Mouse (Mus musculus) urinary bladder, postnatal 10 days (tissue): ENCODE results near the gene Olfr591.
"Not testable (repeated sequence)": the region's sequence is repeated elsewhere in the genome, so short reads cannot be mapped to it uniquely, and the experiment has no call there.

Experiments used
- DNase-seq: peaks from one replicate; pipeline ENCODE4 v3.0.0; 2022; ENCODE audit warnings: low spot score

Gene Olfr591

DNA sequence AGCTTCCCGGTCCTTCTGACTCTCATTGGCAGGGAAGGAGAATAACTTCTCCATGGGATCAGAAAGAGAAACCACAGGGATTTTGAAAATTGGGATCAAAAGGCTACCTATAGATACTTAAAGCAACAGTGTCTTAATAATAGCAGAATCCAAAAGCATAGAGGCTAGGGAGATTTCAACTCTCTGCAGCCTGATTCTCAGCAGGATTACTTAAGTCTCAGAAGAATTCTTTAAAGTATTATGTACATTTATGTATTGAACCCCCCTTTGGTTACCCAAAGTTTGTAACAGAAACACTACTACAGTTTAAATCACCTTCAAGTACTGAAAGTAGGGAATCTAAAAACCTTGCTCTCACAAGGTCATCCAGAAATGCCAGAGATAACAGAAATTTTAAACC is at the start of gene Olfr591:
TSS of gene Olfr591 (minus strand) at position 101 of the 400 bp plus-strand sequence.
- DNase-seq, result no peak

- no peak for DNase-seq
Measured at GRCm38 (mm10) chr7:103216696-103217095, 38.6 kb upstream of the Olfr591 start, which contains the start of gene Olfr594. Gene Olfr594, plus strand, starts transcription at chr7:103216996.

- DNase-seq, result not testable (repeated sequence)
Measured at GRCm38 (mm10) chr7:103212050-103212449, 33.9 kb upstream of the Olfr591 start.

GRCm38 (mm10) chr7:103211562-103211961 is 33.4 kb upstream of the Olfr591 start, which contains the start of gene Olfr593:
Gene Olfr593, plus strand, starts transcription at chr7:103211862.
- DNase-seq, result no peak

DNA sequence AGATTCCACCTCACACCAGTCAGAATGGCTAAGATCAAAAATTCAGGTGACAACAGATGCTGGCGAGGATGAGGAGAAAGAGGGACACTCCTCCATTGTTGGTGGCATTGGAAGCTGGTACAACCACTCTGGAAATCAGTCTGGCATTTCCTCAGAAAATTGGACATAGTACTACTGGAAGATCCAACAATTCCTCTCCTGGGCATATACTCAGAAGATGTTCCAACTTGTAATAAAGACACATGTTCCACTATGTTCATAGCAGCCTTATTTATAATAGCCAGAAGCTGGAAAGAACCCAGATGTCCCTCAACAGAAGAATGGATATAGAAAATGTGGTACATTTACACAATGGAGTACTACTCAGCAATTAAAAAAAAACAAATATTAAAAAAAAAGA is 6.4 kb upstream of the Olfr591 start, which contains the start of gene Olfr592:
TSS of gene Olfr592 (plus strand) at position 301 of the 400 bp plus-strand sequence.
- not testable (repeated sequence) for DNase-seq

DNA sequence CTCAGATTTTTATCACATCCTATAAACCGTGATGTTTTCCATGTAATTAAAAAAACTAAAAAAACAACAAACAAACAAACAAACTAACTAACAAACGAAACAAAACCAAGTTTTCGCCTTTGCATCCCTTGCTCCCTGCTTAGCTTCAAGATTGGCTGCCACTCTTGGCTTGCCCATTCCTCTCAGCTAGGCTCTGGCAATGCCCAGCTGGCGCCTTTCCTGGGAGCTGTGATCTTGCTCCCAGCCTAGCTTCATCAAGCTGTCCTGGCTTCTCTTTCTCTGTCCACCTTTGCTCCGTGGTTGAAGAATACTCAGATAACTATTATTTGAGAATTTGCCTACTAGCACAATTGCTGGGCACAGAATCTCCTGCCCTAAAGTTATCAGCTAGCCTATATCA is 8.4 kb downstream of the Olfr591 start:
- DNase-seq, result no peak

GRCm38 (mm10) chr7:103156256-103156655 is 21.9 kb downstream of the Olfr591 start, which contains the start of gene Olfr589:
Gene Olfr589, minus strand, starts transcription at chr7:103156356.
- no peak for DNase-seq

GRCm38 (mm10) chr7:103140579-103140978 is 37.6 kb downstream of the Olfr591 start, which contains the start of gene Olfr588-ps1:
Gene Olfr588-ps1, plus strand, starts transcription at chr7:103140879.
- no peak for DNase-seq

DNA sequence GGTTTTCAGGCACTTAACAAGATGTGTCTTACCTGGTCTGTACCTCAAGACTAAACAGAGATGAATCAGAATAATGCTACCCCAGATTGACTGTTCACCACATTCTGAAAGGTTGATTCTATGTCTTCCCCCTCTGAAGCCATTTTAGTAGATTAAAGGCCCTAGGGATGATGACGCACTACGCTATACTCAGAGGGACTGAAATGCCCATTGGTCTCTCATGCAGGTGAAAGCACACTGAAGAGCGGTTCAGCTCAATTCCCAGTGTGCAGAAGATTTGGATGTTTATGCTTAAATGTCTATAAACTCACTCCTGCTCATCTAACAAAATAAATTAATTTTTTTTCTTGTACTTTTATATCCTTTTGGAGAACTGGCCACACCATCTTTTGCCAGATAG is 52.6 kb downstream of the Olfr591 start, which contains the start of gene Olfr586:
TSS of gene Olfr586 (minus strand) at position 101 of the 400 bp plus-strand sequence.
- DNase-seq, result no peak

DNA sequence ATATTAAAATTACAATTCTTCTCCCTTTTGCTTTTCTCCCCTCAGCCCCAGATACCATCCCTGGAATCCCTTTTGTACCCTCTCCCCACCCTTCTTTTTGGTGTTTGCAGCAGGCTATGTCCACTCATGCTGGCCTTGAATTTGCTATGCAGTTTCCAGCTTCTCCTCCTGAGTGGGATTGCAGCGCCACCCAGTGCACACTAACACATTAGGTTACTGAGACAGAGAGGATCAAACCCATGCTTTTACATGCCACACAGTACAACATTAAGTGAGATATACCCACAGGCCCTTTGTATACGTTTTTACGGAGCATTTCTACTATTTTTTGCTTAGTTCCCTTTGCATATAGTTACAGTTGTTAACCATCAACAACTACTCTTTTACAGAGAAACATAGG is 58.7 kb downstream of the Olfr591 start:
- DNase-seq, result no peak
